Mouse (Mus musculus) spleen, adult 2 months (tissue): ENCODE measurements around the gene Galk2.

Source experiments
- CTCF ChIP-seq: fragments of 200-500 bp; IDR thresholded peaks from 2 replicates; pipeline ENCODE4 v1.5.1; 2011; ENCODE audit warnings: mild to moderate bottlenecking, inconsistent platforms; ENCODE audit not compliant: insufficient read depth, insufficient read length, insufficient replicate concordance; ENCODE audit errors: extremely low read depth
- POLR2A ChIP-seq: fragments of 200-500 bp; IDR thresholded peaks from 2 replicates; pipeline ENCODE4 v1.6.1; 2011; ENCODE audit warnings: low read depth, low read length, inconsistent platforms

DNA sequence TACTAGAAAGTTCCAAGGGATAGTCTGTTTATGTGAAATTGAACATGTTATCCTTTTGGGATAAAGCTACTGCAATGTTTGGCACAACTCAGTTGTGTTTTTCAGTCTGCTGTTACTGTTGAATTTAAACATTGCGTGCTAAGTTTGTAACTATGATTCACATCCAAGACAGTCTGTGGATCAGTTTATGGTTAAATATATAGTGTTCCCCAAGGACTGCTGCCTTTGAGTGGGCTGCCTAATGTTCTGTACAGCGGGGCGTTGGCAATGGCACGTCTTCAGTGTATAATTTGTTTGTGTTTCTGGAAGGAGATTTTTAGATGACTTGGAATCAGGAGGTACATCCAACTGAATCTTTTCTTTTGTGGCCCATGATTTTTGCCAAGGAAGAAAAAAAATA, 36.2 kb downstream of the Galk2 start:
- no peak for TF ChIP-seq POLR2A
- TF ChIP-seq CTCF: no peak
